Mouse (Mus musculus) heart, postnatal 0 days (tissue): Measurements from ENCODE around the gene Arl14ep. TPM values are rescaled to one million over a fixed set of nuclear protein-coding genes. Genes with fewer than 3 reads are reported as not detected.

Experiments
- ATAC-seq: fragments of 200-750 bp; cut with Nextera tagmentation; 2 replicates; pipeline ENCODE4 v1.8.0; 2017; ENCODE audit warnings: low read depth, moderate number of reproducible peaks, moderate library complexity; ENCODE audit not compliant: insufficient read depth
- DNase-seq: peaks from one replicate; pipeline ENCODE4 v3.0.0-alpha.2; 2016; ENCODE audit warnings: low spot score
- H3K27ac ChIP-seq: fragments of 300-500 bp; sonication (generic); 2 replicates; pipeline ENCODE4 v1.5.1; 2014; ENCODE audit warnings: low read depth, mild to moderate bottlenecking
- H3K27me3 ChIP-seq: fragments of 300-500 bp; sonication (generic); 2 replicates; pipeline ENCODE4 v1.6.1; 2014; ENCODE audit warnings: low read length, mixed read lengths; ENCODE audit not compliant: control insufficient read depth, insufficient read depth
- H3K36me3 ChIP-seq: fragments of 300-500 bp; sonication (generic); replicated peaks from 2 replicates; pipeline ENCODE4 v1.6.1; 2014; ENCODE audit warnings: low read length, mixed read lengths; ENCODE audit not compliant: control insufficient read depth, insufficient read depth
- H3K4me1 ChIP-seq: fragments of 300-500 bp; sonication (generic); 2 replicates; pipeline ENCODE4 v1.6.1; 2014; ENCODE audit warnings: antibody characterized with exemption; ENCODE audit not compliant: control insufficient read depth, insufficient read depth
- H3K4me2 ChIP-seq: fragments of 300-500 bp; sonication (generic); 2 replicates; pipeline ENCODE4 v1.6.1; 2014; ENCODE audit warnings: low read depth, mild to moderate bottlenecking, low read length, moderate library complexity
- H3K4me3 ChIP-seq: fragments of 300-500 bp; sonication (generic); 2 replicates; pipeline ENCODE4 v1.5.1; 2014; ENCODE audit warnings: low read depth, low read length
- H3K9ac ChIP-seq: fragments of 300-500 bp; sonication (generic); replicated peaks from 2 replicates; pipeline ENCODE4 v1.6.1; 2014; ENCODE audit warnings: low read depth, low read length, mixed read lengths
- H3K9me3 ChIP-seq: fragments of 300-500 bp; sonication (generic); replicated peaks from 2 replicates; pipeline ENCODE4 v1.6.1; 2016; ENCODE audit warnings: low read length; ENCODE audit not compliant: control insufficient read depth
- CTCF ChIP-seq: IDR thresholded peaks from 2 replicates; pipeline ENCODE4 v1.5.1; 2016; ENCODE audit warnings: antibody characterized with exemption, control low read depth, low read depth
- EP300 ChIP-seq: IDR thresholded peaks from 2 replicates; pipeline ENCODE4 v1.6.1; 2016; ENCODE audit warnings: antibody characterized with exemption, low read depth
- WGBS: fragments of 180-500 bp; shearing (Covaris S2); extraction: QIAGEN DNeasy Blood & Tissue Kit; methylation state at CpG from one replicate; pipeline ENCODE4 v1.1.7; 2014; 5-methylcytosine and 5-hydroxymethylcytosine counted together
- polyA plus RNA-seq: library from polyadenylated mRNA; unstranded; fragments of >200 nt; fragmentation: Nextera tagmentation; extraction: Ambion mirVana; gene quantifications from 2 replicates; pipeline ENCODE4 v1.2.1, GENCODE M21; 2015
- total RNA-seq: library from RNA; depleted of rRNA; stranded (reverse); fragments of >200 nt; gene quantifications from 2 replicates; pipeline ENCODE4 v1.2.3, GENCODE M21; 2014; ENCODE audit warnings: low replicate concordance

The Arl14ep gene
- total and polyA plus RNA-seq, 2 experiments from 2014 or later = 14.0 to 25.2 TPM

- WGBS = 80% methylated on average over 3 of the region's 3 CpGs
- DNase-seq (no peak), ATAC-seq (no peak)
- no peak overlapping the region for H3K27ac ChIP-seq
- TF ChIP-seq CTCF = peak; percentile 23; the same call in 1 of the 2 replicates
- no peak for TF ChIP-seq EP300
- H3K4me2 ChIP-seq = no peak overlapping the region
- H3K9me3 ChIP-seq = no peaks in the 10 kb centered on the region
- no peak overlapping the region for H3K4me3 ChIP-seq
- H3K4me1 ChIP-seq = no peaks in the 10 kb centered on the region
- peaks cover 31% of the 10 kb centered on the region for H3K36me3 ChIP-seq
- H3K9ac ChIP-seq = no peak overlapping the region
- H3K27me3 ChIP-seq = no peaks in the 10 kb centered on the region
These were observed 12.6 kb downstream of the Arl14ep start for GRCm38 (mm10) chr2:106961650-106962049.

- TF ChIP-seq CTCF (no peak), EP300 (no peak)
- Histone ChIP-seq H3K4me1 (no peaks in the 10 kb centered on the region), H3K4me2 (no peak overlapping the region), H3K27ac (no peak overlapping the region), H3K4me3 (no peak overlapping the region), H3K27me3 (no peaks in the 10 kb centered on the region), H3K9me3 (no peaks in the 10 kb centered on the region), H3K36me3 (peaks cover 25% of the 10 kb centered on the region), H3K9ac (no peak overlapping the region)
- 89% methylated on average over 2 of the region's 2 CpGs for WGBS
- DNase-seq (no peak), ATAC-seq (no peak)
These were observed 13.2 kb downstream of the Arl14ep start for GRCm38 (mm10) chr2:106961066-106961465.

- Histone ChIP-seq H3K27me3 (no peaks in the 10 kb centered on the region), H3K4me2 (no peak overlapping the region), H3K36me3 (peaks cover 19% of the 10 kb centered on the region), H3K27ac (no peak overlapping the region), H3K9ac (no peak overlapping the region), H3K4me3 (no peak overlapping the region), H3K9me3 (no peaks in the 10 kb centered on the region), H3K4me1 (no peaks in the 10 kb centered on the region)
- no peak for DNase-seq
- 48% methylated on average over 7 of the region's 7 CpGs for WGBS
- peak; percentile 50 for TF ChIP-seq CTCF
- no peak for TF ChIP-seq EP300
- ATAC-seq = no peak
These were observed 14.0 kb downstream of the Arl14ep start for GRCm38 (mm10) chr2:106960237-106960636.

GRCm38 (mm10) chr2:106959380-106959779, 14.8 kb downstream of the Arl14ep start:
- no peaks in the 10 kb centered on the region for H3K9me3 ChIP-seq
- no peaks in the 10 kb centered on the region for H3K27me3 ChIP-seq
- H3K36me3 ChIP-seq = peaks cover 10% of the 10 kb centered on the region
- WGBS = 84% methylated on average over 5 of the region's 5 CpGs
- no peak for ATAC-seq
- no peak overlapping the region for H3K9ac ChIP-seq
- H3K4me1 ChIP-seq = no peaks in the 10 kb centered on the region
- H3K4me3 ChIP-seq = no peak overlapping the region
- TF ChIP-seq CTCF = no peak
- TF ChIP-seq EP300 = no peak
- DNase-seq = no peak
- no peak overlapping the region for H3K27ac ChIP-seq
- H3K4me2 ChIP-seq = no peak overlapping the region

- Histone ChIP-seq H3K4me1 (no peaks in the 10 kb centered on the region), H3K36me3 (peaks cover 10% of the 10 kb centered on the region; the same call in 1 of the 2 replicates), H3K9me3 (no peaks in the 10 kb centered on the region), H3K9ac (no peak overlapping the region), H3K4me2 (no peak overlapping the region), H3K4me3 (no peak overlapping the region), H3K27ac (no peak overlapping the region), H3K27me3 (no peaks in the 10 kb centered on the region)
- TF ChIP-seq EP300 = no peak
- TF ChIP-seq CTCF = no peak
- no peak for ATAC-seq
- no peak for DNase-seq
- WGBS = 81% methylated on average over 6 of the region's 6 CpGs
These were observed 15.3 kb downstream of the Arl14ep start for GRCm38 (mm10) chr2:106958916-106959315.

GRCm38 (mm10) chr2:106956146-106956545, 18.1 kb downstream of the Arl14ep start:
- 54% methylated on average over 6 of the region's 6 CpGs for whole genome bisulfite sequencing
- no peak for DNase-seq

More at GRCm38 (mm10) chr2:106956146-106956545, 18.1 kb downstream of the Arl14ep start:
- H3K4me2 ChIP-seq = no peak overlapping the region; the same call in 1 of the 2 replicates
- H3K4me1 ChIP-seq = no peaks in the 10 kb centered on the region
- no peak for TF ChIP-seq CTCF
- no peak for TF ChIP-seq EP300
- ATAC-seq = no peak
- H3K9ac ChIP-seq = no peak overlapping the region
- no peaks in the 10 kb centered on the region for H3K9me3 ChIP-seq
- H3K36me3 ChIP-seq = no peaks in the 10 kb centered on the region
- no peaks in the 10 kb centered on the region for H3K27me3 ChIP-seq
- H3K4me3 ChIP-seq = no peak overlapping the region
- no peak overlapping the region for H3K27ac ChIP-seq
